Mouse (Mus musculus): ENCODE measurements around the gene Gm17267. TPM values are rescaled to one million over a fixed set of nuclear protein-coding genes. Genes with fewer than 3 reads are reported as not detected.
"Not testable (repeated sequence)": the region's sequence is repeated elsewhere in the genome, so short reads cannot be mapped to it uniquely, and the experiment has no call there.

Gene Gm17267
- not detected in 2 replicates for polyA plus RNA-seq (2015; fragmentation: Nextera tagmentation; extraction: Ambion mirVana)

- H3K27ac ChIP-seq (replicated peaks); H3K9me3 ChIP-seq (replicated peaks); H3K4me2 ChIP-seq (replicated peaks); H3K9ac ChIP-seq; H3K4me1 ChIP-seq; H3K4me3 ChIP-seq (replicated peaks); H3K27me3 ChIP-seq; ATAC-seq (ENCODE audit: insufficient number of reproducible peaks, low FRiP score, low TSS enrichment, low read depth); H3K36me3 ChIP-seq: not testable (repeated sequence)
- WGBS = no CpG with 5 or more reads among the region's 4 CpGs
These were observed at the start of gene Gm17267 for GRCm38 (mm10) chrX:126017257-126017656. Gene Gm17267 (plus strand): TSS chrX:126017557.
